Mouse (Mus musculus): ENCODE results near the gene Atp10a. TPM values are rescaled to one million over a fixed set of nuclear protein-coding genes. Genes with fewer than 3 reads are reported as not detected.

Atp10a gene
- polyA plus RNA-seq, 1 experiment from 2014 or later, result 2.2 TPM

DNA sequence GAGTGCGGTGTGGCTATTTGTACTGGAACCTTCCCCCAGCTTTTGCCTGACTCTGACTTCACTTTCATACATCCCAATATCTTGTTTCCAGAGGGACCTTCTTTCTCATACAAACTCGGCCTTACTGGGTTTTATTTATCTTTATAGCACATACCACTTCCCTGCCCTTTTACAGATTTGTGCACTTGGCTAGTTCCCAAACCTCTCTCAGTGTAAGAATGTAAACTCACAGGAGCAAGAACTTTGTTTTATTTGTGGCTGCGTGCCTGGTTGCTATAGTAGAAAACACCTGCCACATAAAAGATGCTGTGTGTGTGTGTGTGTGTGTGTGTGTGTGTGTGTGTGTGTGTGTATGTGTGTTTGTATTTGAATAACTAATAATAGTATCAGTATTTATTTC, 37.4 kb downstream of the Atp10a start:
- H3K9me3 ChIP-seq, result no peaks in the 10 kb centered on the region
- no peaks in the 10 kb centered on the region for H3K27me3 ChIP-seq (replicated peaks; ENCODE audit: low read depth, poor library complexity, severe bottlenecking)
- no peak overlapping the region for H3K27ac ChIP-seq (replicated peaks)
- H3K4me3 ChIP-seq, result no peak overlapping the region
- no peaks in the 10 kb centered on the region for H3K36me3 ChIP-seq (replicated peaks)
- no peaks in the 10 kb centered on the region for H3K4me1 ChIP-seq
- no peak for DNase-seq (ENCODE audit: low spot score)
- 83% methylated on average over 3 of the region's 3 CpGs for WGBS

DNA sequence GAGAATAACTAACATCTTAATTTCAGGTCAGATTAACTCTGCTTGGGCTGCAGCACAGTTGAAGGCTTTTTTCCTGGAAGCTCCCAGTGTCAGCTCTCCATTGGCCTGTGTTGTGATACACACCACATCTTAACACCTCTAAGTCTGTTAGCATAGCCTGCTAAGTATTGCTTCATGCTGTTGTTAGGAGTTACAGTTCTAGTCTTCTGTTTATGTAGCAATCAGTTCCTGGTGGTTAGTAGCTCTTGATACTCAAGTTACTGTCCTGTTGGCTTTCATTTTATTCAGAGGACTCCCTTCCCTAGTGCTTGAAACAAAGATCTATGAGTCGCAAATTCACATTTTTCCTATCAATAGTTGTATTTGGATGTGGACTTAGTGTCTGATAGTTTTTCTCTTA, 39.7 kb downstream of the Atp10a start:
- H3K36me3 ChIP-seq (replicated peaks), result no peaks in the 10 kb centered on the region
- no peak overlapping the region for H3K27ac ChIP-seq (replicated peaks)
- WGBS, result 86% methylated on average over 1 of the region's 1 CpGs
- no peaks in the 10 kb centered on the region for H3K4me1 ChIP-seq
- no peak for DNase-seq (ENCODE audit: low spot score)
- no peaks in the 10 kb centered on the region for H3K9me3 ChIP-seq
- H3K4me3 ChIP-seq, result no peak overlapping the region
- no peaks in the 10 kb centered on the region for H3K27me3 ChIP-seq (replicated peaks; ENCODE audit: low read depth, poor library complexity, severe bottlenecking)

DNA sequence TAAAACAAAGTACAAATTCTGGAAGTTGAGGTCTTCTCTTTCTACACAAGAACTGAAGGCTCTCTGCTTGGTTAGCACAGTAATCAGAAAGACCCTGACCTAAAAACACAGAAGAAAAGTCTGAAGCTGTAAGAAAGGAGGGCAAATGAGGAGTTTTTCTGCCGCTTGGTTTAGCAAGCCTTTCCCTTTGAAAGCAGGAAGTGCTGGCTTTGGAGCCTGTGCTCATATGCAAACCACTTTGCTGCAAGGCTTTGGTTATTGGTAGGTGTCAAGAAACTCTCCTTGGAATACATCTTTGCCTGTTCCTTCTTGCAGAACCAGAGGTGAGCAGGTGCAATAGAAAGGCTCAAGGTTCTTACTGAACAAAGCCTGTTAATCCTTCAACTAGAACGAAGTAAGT, 41.1 kb downstream of the Atp10a start:
- 68% methylated on average over 2 of the region's 2 CpGs for WGBS
- H3K36me3 ChIP-seq (replicated peaks), result no peaks in the 10 kb centered on the region
- H3K9me3 ChIP-seq, result no peaks in the 10 kb centered on the region
- H3K27me3 ChIP-seq (replicated peaks; ENCODE audit: low read depth, poor library complexity, severe bottlenecking), result no peaks in the 10 kb centered on the region
- no peaks in the 10 kb centered on the region for H3K4me1 ChIP-seq
- H3K27ac ChIP-seq (replicated peaks), result no peak overlapping the region
- no peak overlapping the region for H3K4me3 ChIP-seq
- DNase-seq (ENCODE audit: low spot score), result no peak

DNA sequence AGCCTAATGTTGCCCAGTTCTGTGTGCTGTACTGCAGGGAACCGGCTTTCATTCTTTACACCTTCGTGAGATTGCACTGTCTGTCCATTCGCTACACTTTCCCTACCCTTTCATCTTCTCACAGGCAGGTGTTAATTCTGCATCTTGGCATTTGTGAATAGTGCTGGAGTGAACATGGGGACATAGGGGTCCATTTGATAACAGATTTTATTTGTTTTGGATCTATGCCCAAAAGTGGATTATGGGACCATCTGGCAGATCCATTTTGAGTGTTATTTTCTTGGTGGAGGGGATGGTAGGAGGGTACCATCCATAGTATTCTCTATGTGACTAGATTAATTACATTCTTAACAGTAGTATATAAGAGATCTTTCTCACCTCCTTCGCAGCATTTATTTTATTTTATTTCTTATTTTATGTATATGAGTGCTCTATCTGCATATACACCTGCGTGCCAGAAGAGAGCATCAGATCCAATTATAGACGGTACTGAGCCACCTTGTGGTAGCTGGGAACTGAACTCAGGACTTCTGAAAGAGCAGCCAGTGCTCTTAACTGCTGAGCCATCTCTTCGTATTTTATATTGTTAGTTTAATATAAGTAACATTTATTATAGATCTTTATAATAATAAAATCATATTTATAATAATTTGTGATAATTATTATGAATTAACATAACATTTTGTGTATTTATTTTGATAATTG, 42.9 kb downstream of the Atp10a start:
- DNase-seq (ENCODE audit: low spot score), result no peak
- Histone ChIP-seq H3K36me3 (replicated peaks) (no peaks in the 10 kb centered on the region), H3K4me3 (no peak overlapping the region), H3K27ac (replicated peaks) (no peak overlapping the region), H3K4me1 (no peaks in the 10 kb centered on the region), H3K9me3 (no peaks in the 10 kb centered on the region), H3K27me3 (replicated peaks; ENCODE audit: low read depth, poor library complexity, severe bottlenecking) (no peaks in the 10 kb centered on the region)
- WGBS, result 92% methylated on average over 7 of the region's 7 CpGs

DNA sequence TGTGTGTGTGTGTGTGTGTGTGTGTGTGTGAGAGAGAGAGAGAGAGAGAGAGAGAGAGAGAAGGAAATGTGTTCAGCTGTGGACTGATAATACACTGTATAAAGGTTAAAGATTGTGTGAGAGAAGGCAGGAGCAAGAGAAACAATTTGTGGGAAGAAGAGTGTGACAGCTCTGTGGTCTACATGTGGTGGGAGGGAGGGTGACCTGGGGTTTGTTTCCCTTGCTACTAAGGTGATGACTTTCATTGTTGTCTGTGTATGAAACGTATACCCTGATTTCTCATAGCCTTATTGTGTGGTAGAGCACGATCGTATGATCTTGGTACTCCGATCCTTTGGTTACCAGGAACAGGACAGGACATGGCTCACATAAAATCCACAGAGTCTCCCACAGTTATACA, 45.3 kb downstream of the Atp10a start:
- no peaks in the 10 kb centered on the region for H3K9me3 ChIP-seq
- no peaks in the 10 kb centered on the region for H3K27me3 ChIP-seq (replicated peaks; ENCODE audit: low read depth, poor library complexity, severe bottlenecking)
- DNase-seq (ENCODE audit: low spot score), result no peak
- WGBS, result 95% methylated on average over 4 of the region's 4 CpGs
- no peaks in the 10 kb centered on the region for H3K4me1 ChIP-seq
- no peak overlapping the region for H3K4me3 ChIP-seq
- H3K36me3 ChIP-seq (replicated peaks), result no peaks in the 10 kb centered on the region
- H3K27ac ChIP-seq (replicated peaks), result no peak overlapping the region

DNA sequence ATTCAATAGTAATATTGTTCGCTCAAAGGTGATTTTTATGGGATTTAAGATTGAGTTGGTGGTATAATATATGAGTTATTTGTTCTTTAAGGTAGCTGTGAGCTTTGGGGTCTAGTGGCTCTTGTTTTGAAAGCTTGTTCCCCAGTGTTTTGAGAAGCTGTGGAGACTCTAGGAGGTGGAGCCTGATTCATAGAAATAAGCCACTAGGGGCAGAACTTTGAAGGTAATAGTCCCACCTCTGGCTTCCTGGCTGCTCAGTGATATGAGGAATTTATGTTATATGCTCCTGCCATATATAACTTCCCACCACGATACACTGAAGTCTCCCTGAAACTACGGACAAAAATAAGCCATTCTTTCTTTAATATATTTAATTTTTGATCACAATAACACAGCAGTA, 49.2 kb downstream of the Atp10a start:
- DNase-seq (ENCODE audit: low spot score), result no peak
- no peak overlapping the region for H3K4me3 ChIP-seq
- 94% methylated on average over 3 of the region's 3 CpGs for WGBS
- no peaks in the 10 kb centered on the region for H3K27me3 ChIP-seq (replicated peaks; ENCODE audit: low read depth, poor library complexity, severe bottlenecking)
- no peaks in the 10 kb centered on the region for H3K9me3 ChIP-seq
- H3K27ac ChIP-seq (replicated peaks), result no peak overlapping the region
- H3K36me3 ChIP-seq (replicated peaks), result no peaks in the 10 kb centered on the region
- no peaks in the 10 kb centered on the region for H3K4me1 ChIP-seq

DNA sequence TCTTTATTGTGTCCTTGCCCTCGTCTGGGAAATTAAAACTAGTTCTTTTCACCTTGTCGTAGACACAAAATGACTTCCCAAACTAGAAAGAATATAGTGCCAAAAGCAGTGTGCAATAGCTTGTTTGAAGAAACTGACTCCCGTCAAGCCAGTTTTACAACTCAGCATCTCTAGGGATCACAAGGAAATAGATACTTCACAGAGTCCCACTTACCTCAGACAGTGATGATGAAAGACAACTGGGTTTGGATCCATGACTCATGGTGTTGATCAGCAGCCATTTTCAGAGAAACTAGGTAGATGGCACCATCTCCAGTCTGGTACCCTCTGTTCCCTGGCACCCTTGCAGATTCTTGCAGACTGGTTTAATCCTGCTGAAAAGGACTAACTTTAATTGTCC, 53.3 kb downstream of the Atp10a start:
- no peaks in the 10 kb centered on the region for H3K36me3 ChIP-seq (replicated peaks)
- no peak overlapping the region for H3K27ac ChIP-seq (replicated peaks)
- WGBS, result 81% methylated on average over 3 of the region's 3 CpGs
- no peak for DNase-seq (ENCODE audit: low spot score)
- H3K4me3 ChIP-seq, result no peak overlapping the region
- H3K9me3 ChIP-seq, result no peaks in the 10 kb centered on the region
- H3K27me3 ChIP-seq (replicated peaks; ENCODE audit: low read depth, poor library complexity, severe bottlenecking), result no peaks in the 10 kb centered on the region
- H3K4me1 ChIP-seq, result no peaks in the 10 kb centered on the region

DNA sequence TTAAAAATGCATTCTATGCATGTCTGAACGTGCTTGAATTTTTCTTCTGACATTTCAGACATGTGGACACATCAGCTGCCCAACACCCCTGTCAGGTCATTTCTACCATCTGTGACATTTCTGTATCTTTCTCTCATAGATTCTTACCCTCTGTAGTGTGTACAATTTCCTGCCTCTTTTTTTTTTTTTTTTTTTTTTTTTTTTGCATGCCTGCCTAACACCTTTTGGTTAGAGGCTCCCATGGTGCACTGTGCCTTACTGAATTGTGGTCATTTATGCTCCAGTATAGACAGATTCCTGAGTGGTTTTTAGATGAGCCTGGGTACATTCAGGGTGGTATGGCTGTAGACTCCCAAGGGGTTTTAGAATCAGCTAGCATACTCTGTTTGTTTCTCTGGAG, 54.3 kb downstream of the Atp10a start:
- Histone ChIP-seq H3K4me3 (no peak overlapping the region), H3K4me1 (no peaks in the 10 kb centered on the region), H3K36me3 (replicated peaks) (no peaks in the 10 kb centered on the region), H3K9me3 (no peaks in the 10 kb centered on the region), H3K27ac (replicated peaks) (no peak overlapping the region), H3K27me3 (replicated peaks; ENCODE audit: low read depth, poor library complexity, severe bottlenecking) (no peaks in the 10 kb centered on the region)
- WGBS, result 84% methylated on average over 1 of the region's 1 CpGs
- no peak for DNase-seq (ENCODE audit: low spot score)

DNA sequence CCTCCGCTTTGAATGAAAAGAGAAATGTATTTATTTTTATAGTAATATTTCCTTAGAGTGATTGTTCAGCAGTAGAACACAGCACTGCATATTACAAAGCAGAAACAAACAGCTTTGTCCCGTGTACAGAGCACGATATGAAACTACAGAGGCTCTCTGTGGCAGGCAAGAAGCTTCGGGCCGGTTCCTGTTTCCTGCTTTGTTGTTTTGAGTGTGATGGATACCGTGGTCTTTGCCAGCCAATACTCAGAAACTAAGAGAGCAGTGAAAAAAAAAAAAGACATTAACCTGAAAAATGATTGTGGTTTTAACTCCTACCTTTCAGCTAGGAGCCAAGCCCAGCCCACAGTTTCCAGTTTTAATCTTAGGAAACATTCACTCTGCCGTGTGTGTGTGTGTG, 55.8 kb downstream of the Atp10a start:
- Histone ChIP-seq H3K4me1 (no peaks in the 10 kb centered on the region), H3K4me3 (no peak overlapping the region), H3K27me3 (replicated peaks; ENCODE audit: low read depth, poor library complexity, severe bottlenecking) (no peaks in the 10 kb centered on the region), H3K36me3 (replicated peaks) (no peaks in the 10 kb centered on the region), H3K27ac (replicated peaks) (no peak overlapping the region), H3K9me3 (no peaks in the 10 kb centered on the region)
- no peak for DNase-seq (ENCODE audit: low spot score)
- 89% methylated on average over 7 of the region's 7 CpGs for WGBS

DNA sequence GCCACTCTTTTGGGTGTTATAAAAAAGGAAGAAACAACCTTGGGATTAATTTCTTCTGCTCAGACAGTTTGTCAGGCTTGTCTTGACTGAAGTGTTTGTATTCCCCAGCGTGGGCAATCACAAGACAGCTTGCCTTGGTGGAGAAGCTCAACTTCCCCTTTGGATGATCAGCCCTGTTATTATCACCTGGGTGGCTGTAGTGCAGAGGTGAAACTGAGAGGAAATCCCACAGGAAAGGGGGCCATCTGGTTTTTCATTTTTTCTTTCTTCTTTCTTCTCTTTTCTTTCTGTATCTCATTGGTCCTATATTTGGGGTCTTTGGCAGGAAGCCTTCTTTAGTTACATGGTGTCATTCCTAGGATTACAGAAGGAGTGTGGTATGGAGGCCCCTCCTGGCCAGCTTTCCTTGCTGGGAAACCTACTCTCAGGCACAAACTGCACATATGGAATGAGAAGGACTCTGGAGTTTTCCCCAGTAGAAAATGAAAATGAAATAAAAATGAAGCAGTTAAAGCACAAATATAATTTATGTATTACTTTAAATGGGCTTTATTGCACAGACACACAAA, 59.7 kb downstream of the Atp10a start:
- Histone ChIP-seq H3K27me3 (replicated peaks; ENCODE audit: low read depth, poor library complexity, severe bottlenecking) (no peaks in the 10 kb centered on the region), H3K27ac (replicated peaks) (no peak overlapping the region), H3K9me3 (no peaks in the 10 kb centered on the region), H3K4me3 (no peak overlapping the region), H3K4me1 (no peaks in the 10 kb centered on the region), H3K36me3 (replicated peaks) (no peaks in the 10 kb centered on the region)
- DNase-seq (ENCODE audit: low spot score), result no peak
- WGBS, result 85% methylated on average over 1 of the region's 1 CpGs

DNA sequence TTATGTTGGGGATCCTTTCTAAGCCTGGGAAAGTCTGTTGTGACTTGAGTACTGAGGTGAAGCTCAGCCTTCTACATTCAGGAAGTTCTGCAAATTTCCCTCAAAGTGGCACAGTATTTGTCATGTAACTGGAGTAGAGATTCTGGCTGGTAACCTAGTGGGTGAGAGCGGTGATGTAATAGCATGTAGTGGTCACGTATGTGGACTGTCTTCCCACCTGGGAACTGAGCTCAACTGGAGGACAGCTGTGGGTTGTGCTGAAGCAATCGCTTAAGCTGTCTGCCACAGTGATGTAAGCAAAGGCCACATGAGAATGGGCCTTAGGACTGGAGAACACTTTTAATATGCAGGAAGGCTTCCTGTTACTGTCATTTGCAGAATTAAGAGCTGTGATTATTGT, 60.7 kb downstream of the Atp10a start:
- Histone ChIP-seq H3K27me3 (replicated peaks; ENCODE audit: low read depth, poor library complexity, severe bottlenecking) (no peaks in the 10 kb centered on the region), H3K4me3 (no peak overlapping the region), H3K4me1 (no peaks in the 10 kb centered on the region), H3K36me3 (replicated peaks) (no peaks in the 10 kb centered on the region), H3K9me3 (no peaks in the 10 kb centered on the region), H3K27ac (replicated peaks) (no peak overlapping the region)
- DNase-seq (ENCODE audit: low spot score), result no peak
- 87% methylated on average over 3 of the region's 3 CpGs for WGBS

DNA sequence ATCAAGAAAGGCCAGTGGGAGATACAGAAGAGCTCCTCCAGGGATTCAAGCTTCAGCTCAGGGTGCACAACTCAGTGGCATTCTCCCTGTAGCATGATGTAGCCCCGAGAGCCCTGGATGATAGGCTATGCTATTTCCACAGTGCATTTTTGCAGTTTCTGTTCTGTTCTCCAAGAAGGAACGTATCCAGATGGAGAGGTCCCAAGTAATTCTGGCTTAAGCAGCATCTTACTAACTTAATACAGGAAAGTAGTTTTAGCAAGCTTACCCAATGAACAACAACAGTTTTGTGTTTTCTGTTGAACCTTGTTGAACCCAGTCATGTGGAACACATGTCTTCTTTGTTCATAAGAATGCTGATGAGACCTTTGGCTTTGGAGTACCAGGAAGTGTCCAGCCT, 62.6 kb downstream of the Atp10a start:
- Histone ChIP-seq H3K27ac (replicated peaks) (no peak overlapping the region), H3K27me3 (replicated peaks; ENCODE audit: low read depth, poor library complexity, severe bottlenecking) (no peaks in the 10 kb centered on the region), H3K36me3 (replicated peaks) (no peaks in the 10 kb centered on the region), H3K9me3 (no peaks in the 10 kb centered on the region), H3K4me1 (no peaks in the 10 kb centered on the region), H3K4me3 (no peak overlapping the region)
- WGBS, result 81% methylated on average over 2 of the region's 2 CpGs
- DNase-seq (ENCODE audit: low spot score), result no peak

DNA sequence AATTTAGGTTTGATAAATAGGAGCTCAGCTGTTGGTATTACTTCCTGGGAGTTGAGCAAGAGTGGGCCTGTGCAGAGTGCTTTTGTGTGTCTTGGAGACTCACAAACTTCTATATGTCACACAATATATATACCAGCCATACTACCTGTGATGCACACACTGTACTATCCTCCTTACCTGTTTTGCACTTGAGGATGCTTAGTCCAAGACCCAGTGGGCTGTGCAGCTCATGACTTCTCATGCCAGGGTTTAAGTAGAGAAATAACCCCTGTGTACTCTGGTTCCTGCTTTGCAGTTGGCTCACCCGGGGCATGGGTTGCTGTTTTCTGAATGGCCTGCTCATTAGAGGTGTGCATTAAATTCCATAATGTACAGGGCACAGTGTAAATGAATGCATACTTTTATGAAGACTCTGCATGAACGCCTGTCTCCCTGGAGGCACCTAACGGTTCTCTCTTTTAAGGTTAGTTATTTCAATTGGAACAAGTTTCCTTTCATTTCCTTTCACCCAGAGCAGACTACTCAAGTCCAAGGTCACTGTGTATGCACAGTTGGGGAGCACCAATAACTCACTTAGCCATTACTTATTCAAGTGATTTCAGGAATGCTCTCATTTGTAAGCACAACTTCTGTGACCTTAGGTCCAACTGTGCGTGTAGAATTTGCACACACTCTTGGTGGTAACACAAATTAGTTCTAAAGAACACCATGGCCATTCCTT, 63.4 kb downstream of the Atp10a start:
- Histone ChIP-seq H3K4me3 (no peak overlapping the region), H3K36me3 (replicated peaks) (no peaks in the 10 kb centered on the region), H3K9me3 (no peaks in the 10 kb centered on the region), H3K4me1 (no peaks in the 10 kb centered on the region), H3K27me3 (replicated peaks; ENCODE audit: low read depth, poor library complexity, severe bottlenecking) (no peaks in the 10 kb centered on the region), H3K27ac (replicated peaks) (no peak overlapping the region)
- no peak for DNase-seq (ENCODE audit: low spot score)
- 78% methylated on average over 4 of the region's 4 CpGs for WGBS
